Comparison of ENCODE assay signal across 32 mouse cellular contexts in genomic region chr4:94737326-94738295, GRCm38 (mm10). TPM values are rescaled to one million over a fixed set of nuclear protein-coding genes. Genes with fewer than 3 reads are reported as not detected.
DNase-seq lines count a peak whose midpoint lies in the region; ATAC-seq and TF ChIP-seq lines count a peak whose summit lies in the region.
"Had no signal": no experiment of that assay in that cellular context is flagged by ENCODE, and none has a peak within 500 bp of the region (broad histone marks: within the 10 kb centered on the region; RNA-seq: fewer than 3 reads in every experiment).

No protein-coding gene starts in this region.

- no peaks in the 10 kb centered on the region for H3K27me3 ChIP-seq in embryonic facial prominence, embryonic 14.5 days (replicated peaks; ENCODE audit: control insufficient read depth, insufficient read depth, low read length)
- no peaks in the 10 kb centered on the region for H3K27me3 ChIP-seq in embryonic facial prominence, embryonic 10.5 days (replicated peaks; ENCODE audit: low read depth, poor library complexity, severe bottlenecking)
- H3K27me3 ChIP-seq in heart, embryonic 13.5 days (replicated peaks), result no peaks in the 10 kb centered on the region
- no peaks in the 10 kb centered on the region for H3K27me3 ChIP-seq in liver, embryonic 14.5 days (ENCODE audit: control insufficient read depth, insufficient read depth, low read length)
- H3K27me3 ChIP-seq in lung, postnatal 0 days (replicated peaks; ENCODE audit: insufficient read depth, low read length), result no peaks in the 10 kb centered on the region
- H3K27me3 ChIP-seq: CH12.LX; embryonic facial prominence, embryonic 12.5 days; forebrain, embryonic 15.5 days; hindbrain, embryonic 12.5 days; intestine, embryonic 15.5 days; lung, embryonic 15.5 days; megakaryocyte, embryonic 14.5 days; midbrain, embryonic 13.5 days; neural tube, embryonic 13.5 days had no signal

- H3K4me3 ChIP-seq in embryonic facial prominence, embryonic 14.5 days (ENCODE audit: low read depth, low read length), result no peak overlapping the region
- H3K4me3 ChIP-seq in embryonic facial prominence, embryonic 10.5 days, result no peak overlapping the region
- no peak overlapping the region for H3K4me3 ChIP-seq in heart, embryonic 13.5 days
- no peak overlapping the region for H3K4me3 ChIP-seq in liver, embryonic 14.5 days (ENCODE audit: insufficient read depth in 1 of 2, low read depth in 2 of 2, low read length in 2 of 2)
- H3K4me3 ChIP-seq in lung, postnatal 0 days (ENCODE audit: low read depth, low read length), result no peak overlapping the region
- H3K4me3 ChIP-seq: embryonic facial prominence, embryonic 12.5 days; forebrain, embryonic 10.5 days; forebrain, embryonic 15.5 days; hindbrain, embryonic 12.5 days; intestine, embryonic 15.5 days; lung, embryonic 15.5 days; megakaryocyte, embryonic 14.5 days; midbrain, embryonic 13.5 days; neural tube, embryonic 13.5 days had no signal

- H3K9ac ChIP-seq in embryonic facial prominence, embryonic 14.5 days (ENCODE audit: low read depth, low read length), result no peak overlapping the region
- H3K9ac ChIP-seq in heart, embryonic 13.5 days, result no peak overlapping the region
- no peak overlapping the region for H3K9ac ChIP-seq in liver, embryonic 14.5 days (replicated peaks)
- H3K9ac ChIP-seq in lung, postnatal 0 days (replicated peaks; ENCODE audit: low read depth), result no peak overlapping the region
- H3K9ac ChIP-seq: embryonic facial prominence, embryonic 12.5 days; forebrain, embryonic 15.5 days; hindbrain, embryonic 12.5 days; intestine, embryonic 15.5 days; lung, embryonic 15.5 days; midbrain, embryonic 13.5 days; neural tube, embryonic 13.5 days had no signal

- WGBS in embryonic facial prominence, embryonic 14.5 days, result 42% methylated on average over 5 of the region's 5 CpGs
- 69% methylated on average over 5 of the region's 5 CpGs for WGBS in embryonic facial prominence, embryonic 10.5 days
- WGBS in heart, embryonic 13.5 days, result 36% methylated on average over 5 of the region's 5 CpGs
- 22% methylated on average over 5 of the region's 5 CpGs for WGBS in liver, embryonic 14.5 days (ENCODE audit: insufficient replicate concordance)
- WGBS in lung, postnatal 0 days, result 37% methylated on average over 5 of the region's 5 CpGs

- no peak for TF ChIP-seq CTCF in liver, embryonic 14.5 days (IDR thresholded peaks at IDR 0.05; ENCODE audit: low read depth)
- TF ChIP-seq CTCF in lung, postnatal 0 days (IDR thresholded peaks at IDR 0.05), result no peak

- ATAC-seq in embryonic facial prominence, embryonic 14.5 days (ENCODE audit: low read depth), result no peak
- no peak for ATAC-seq in heart, embryonic 13.5 days (ENCODE audit: extremely low read depth, insufficient number of reproducible peaks, low FRiP score, low TSS enrichment)
- ATAC-seq in common myeloid progenitor, adult 5-6 weeks (replicated peaks; ENCODE audit: low read depth, poor library complexity, severe bottlenecking), result peak; percentile 52; the same call in 1 of the 2 replicates
- peak; percentile 43; the same call in 1 of the 2 replicates for ATAC-seq in liver, embryonic 14.5 days (ENCODE audit: insufficient read depth)
- no peak for ATAC-seq in lung, postnatal 0 days
- ATAC-seq: activated CD4-positive, CD25-positive, alpha-beta regulatory T cell, adult 4 months; forebrain, embryonic 15.5 days; hindbrain, postnatal 0 days; intestine, embryonic 15.5 days; midbrain, embryonic 13.5 days had no signal

- no peak for TF ChIP-seq EP300 in liver, embryonic 14.5 days (IDR thresholded peaks at IDR 0.05; ENCODE audit: low read depth)
- no peak for TF ChIP-seq EP300 in lung, postnatal 0 days (IDR thresholded peaks at IDR 0.05)

- peaks cover 4% of the 10 kb centered on the region; the same call in 1 of the 2 replicates for H3K4me1 ChIP-seq in embryonic facial prominence, embryonic 14.5 days (ENCODE audit: control insufficient read depth, insufficient read depth, low read length)
- peaks cover 3% of the 10 kb centered on the region; the same call in 1 of the 2 replicates for H3K4me1 ChIP-seq in embryonic facial prominence, embryonic 10.5 days
- peaks cover 25% of the 10 kb centered on the region for H3K4me1 ChIP-seq in heart, embryonic 13.5 days
- peaks cover 0 to 11% of the 10 kb centered on the region in 2 experiments; a peak in 2 of 4 replicates for H3K4me1 ChIP-seq in liver, embryonic 14.5 days (replicated peaks; ENCODE audit: control insufficient read depth in 2 of 2, insufficient read depth in 2 of 2, low read length in 1 of 2)
- H3K4me1 ChIP-seq in lung, postnatal 0 days (ENCODE audit: insufficient read depth, low read depth, low read length), result no peaks in the 10 kb centered on the region
- H3K4me1 ChIP-seq: forebrain, embryonic 10.5 days; forebrain, embryonic 15.5 days; hindbrain, embryonic 12.5 days; intestine, embryonic 15.5 days; midbrain, embryonic 13.5 days; neural tube, embryonic 13.5 days had no signal

- H3K4me2 ChIP-seq in embryonic facial prominence, embryonic 14.5 days (ENCODE audit: low read depth, low read length), result no peak overlapping the region
- no peak overlapping the region for H3K4me2 ChIP-seq in heart, embryonic 13.5 days
- no peak overlapping the region for H3K4me2 ChIP-seq in liver, embryonic 14.5 days (ENCODE audit: low read depth)
- no peak overlapping the region for H3K4me2 ChIP-seq in lung, postnatal 0 days (replicated peaks; ENCODE audit: low read depth, low read length)
- H3K4me2 ChIP-seq: embryonic facial prominence, embryonic 12.5 days; forebrain, embryonic 15.5 days; hindbrain, embryonic 12.5 days; intestine, embryonic 15.5 days; midbrain, embryonic 13.5 days; neural tube, embryonic 13.5 days had no signal

- no peaks in the 10 kb centered on the region for H3K9me3 ChIP-seq in embryonic facial prominence, embryonic 14.5 days (ENCODE audit: control insufficient read depth, low read length)
- no peaks in the 10 kb centered on the region for H3K9me3 ChIP-seq in embryonic facial prominence, embryonic 10.5 days
- no peaks in the 10 kb centered on the region for H3K9me3 ChIP-seq in heart, embryonic 13.5 days
- no peaks in the 10 kb centered on the region for H3K9me3 ChIP-seq in liver, embryonic 14.5 days (ENCODE audit: control insufficient read depth, low read length)
- no peaks in the 10 kb centered on the region for H3K9me3 ChIP-seq in lung, postnatal 0 days (ENCODE audit: low read length)
- H3K9me3 ChIP-seq: embryonic facial prominence, embryonic 12.5 days; forebrain, embryonic 10.5 days; forebrain, embryonic 15.5 days; hindbrain, embryonic 12.5 days; intestine, embryonic 15.5 days; lung, embryonic 15.5 days; megakaryocyte, embryonic 14.5 days; midbrain, embryonic 13.5 days; neural tube, embryonic 13.5 days had no signal

- intact Hi-C loops in heart, postnatal 14 days (cut with DNase I), result loop anchor here (5.0 kb wide), 1 partner anchor 90 kb away; no protein-coding TSS in a partner anchor

- DNase-seq in embryonic facial prominence, embryonic 14.5 days (ENCODE audit: low spot score), result peak; percentile 82
- DNase-seq in embryonic facial prominence, embryonic 10.5 days (ENCODE audit: low spot score), result no peak
- DNase-seq in heart, postnatal 14 days, result no peak
- no peak for DNase-seq in liver, embryonic 14.5 days (ENCODE audit: low read depth in 3 of 3, low spot score in 3 of 3)
- no peak for DNase-seq in frontal cortex, adult 2 months (ENCODE audit: extremely low spot score in 1 of 2, low spot score in 1 of 2)
- DNase-seq in lung, postnatal 0 days (ENCODE audit: low spot score), result no peak
- DNase-seq: adrenal gland, adult 2 months; adrenal gland, postnatal 36 days; cerebellum, adult 18-20 months; cerebellum, postnatal 25 days; kidney, adult 8-10 months; kidney, postnatal 10 days; layer of hippocampus, postnatal 36 days; lung, postnatal 36 days; right cerebral cortex, postnatal 4 days; thymus, adult 18-20 months; thymus, postnatal 25 days had no signal

- H3K36me3 ChIP-seq in embryonic facial prominence, embryonic 14.5 days (ENCODE audit: control insufficient read depth, insufficient read depth, low read length), result no peaks in the 10 kb centered on the region
- H3K36me3 ChIP-seq in embryonic facial prominence, embryonic 10.5 days (replicated peaks), result no peaks in the 10 kb centered on the region
- no peaks in the 10 kb centered on the region for H3K36me3 ChIP-seq in heart, embryonic 13.5 days
- H3K36me3 ChIP-seq in liver, embryonic 14.5 days (replicated peaks; ENCODE audit: control insufficient read depth, insufficient read depth, low read depth), result no peaks in the 10 kb centered on the region
- H3K36me3 ChIP-seq in lung, postnatal 0 days (ENCODE audit: insufficient read depth, low read length), result no peaks in the 10 kb centered on the region
- H3K36me3 ChIP-seq: embryonic facial prominence, embryonic 12.5 days; forebrain, embryonic 10.5 days; forebrain, embryonic 15.5 days; hindbrain, embryonic 12.5 days; intestine, embryonic 15.5 days; lung, embryonic 15.5 days; midbrain, embryonic 13.5 days; neural tube, embryonic 13.5 days had no signal

- H3K27ac ChIP-seq in embryonic facial prominence, embryonic 14.5 days (replicated peaks; ENCODE audit: low read depth, low read length), result no peak overlapping the region
- H3K27ac ChIP-seq in embryonic facial prominence, embryonic 10.5 days (replicated peaks), result no peak overlapping the region
- peak overlapping the region; percentile 80; the same call in 1 of the 2 replicates for H3K27ac ChIP-seq in heart, embryonic 13.5 days (replicated peaks)
- H3K27ac ChIP-seq in liver, embryonic 14.5 days, result no peak overlapping the region
- H3K27ac ChIP-seq in lung, postnatal 0 days (ENCODE audit: low read length), result no peak overlapping the region
- H3K27ac ChIP-seq: embryonic facial prominence, embryonic 12.5 days; forebrain, embryonic 10.5 days; forebrain, embryonic 15.5 days; hindbrain, embryonic 12.5 days; hindbrain, postnatal 0 days; intestine, embryonic 15.5 days; lung, embryonic 15.5 days; midbrain, embryonic 13.5 days; neural tube, embryonic 13.5 days; stomach, postnatal 0 days had no signal

RNA-seq across cellular contexts. Expression of gene Tek, which starts 1.5 kb away (rescaled TPM):
- 21.7 and 22.6 TPM in 2 replicates for polyA plus RNA-seq in embryonic facial prominence, embryonic 14.5 days (2014; fragmentation: Nextera tagmentation; extraction: Ambion mirVana)
- polyA plus RNA-seq in embryonic facial prominence, embryonic 10.5 days (2016; fragmentation: Nextera tagmentation; extraction: Ambion mirVana), result 9.4 TPM in 2 replicates
- polyA plus RNA-seq in heart, embryonic 13.5 days (2015; fragmentation: Nextera tagmentation; extraction: Ambion mirVana), result 44.6 and 49.0 TPM in 2 replicates
- 10 to 100 TPM; 53.1 to 61.1 TPM for total RNA-seq in heart, postnatal 14 days (2021)
- total RNA-seq in common myeloid progenitor, adult 5-6 weeks (2017), result 9.7 and 10.9 TPM in 2 replicates
- 1.4 and 2.2 TPM in 2 replicates for polyA plus RNA-seq in liver, embryonic 14.5 days (2012; rRNA removed)
- 3.6 and 4.2 TPM in 2 replicates for polyA plus RNA-seq in liver, embryonic 14.5 days (2014; fragmentation: Nextera tagmentation; extraction: Ambion mirVana)
- 9.6 and 11.2 TPM in 2 replicates for polyA plus RNA-seq in frontal cortex, adult 2 months (2012; rRNA removed)
- 71.8 and 75.8 TPM in 2 replicates for polyA plus RNA-seq in lung, postnatal 0 days (2015; fragmentation: Nextera tagmentation; extraction: Ambion mirVana)
- polyA plus RNA-seq: activated CD4-positive, CD25-positive, alpha-beta regulatory T cell, adult 4 months had no signal

Comparison
In these comparisons a context has a peak if more than half of its experiments do, and no peak if none do; other contexts are left out.
1. ATAC-seq: peak in common myeloid progenitor, adult 5-6 weeks (single experiment) and liver, embryonic 14.5 days (single experiment); none in embryonic facial prominence, embryonic 14.5 days (single experiment), heart, embryonic 13.5 days (single experiment) and lung, postnatal 0 days (single experiment).